Mouse (Mus musculus): ENCODE data around the gene Nlrc5.

- TF ChIP-seq CTCF (IDR thresholded peaks at IDR 0.05; ENCODE audit: extremely low read depth, insufficient read length, insufficient replicate concordance, low read depth, low read length) (no peak), POLR2A (IDR thresholded peaks at IDR 0.05; ENCODE audit: low read depth, low read length) (no peak)
Observed at GRCm38 (mm10) chr8:94439691-94440090, 5.5 kb downstream of the Nlrc5 start.

All from small intestine, adult 2 months (tissue).